Mouse (Mus musculus) macrophage (primary cell): ENCODE data around the gene Wdr59. TPM values are rescaled to one million over a fixed set of nuclear protein-coding genes. Genes with fewer than 3 reads are reported as not detected.

Experiments
- H3K27ac ChIP-seq: fragments of 350-480 bp; formaldehyde crosslinking; 2 replicates; pipeline ENCODE4 v1.9.0; 2021
- H3K36me3 ChIP-seq: fragments of 350-480 bp; formaldehyde crosslinking; 2 replicates; pipeline ENCODE4 v1.9.0; 2021; ENCODE audit errors: inconsistent target
- H3K4me3 ChIP-seq: fragments of 350-480 bp; formaldehyde crosslinking; 2 replicates; pipeline ENCODE4 v1.9.0; 2021; ENCODE audit errors: inconsistent target
- H3K79me2 ChIP-seq: fragments of 350-480 bp; formaldehyde crosslinking; 2 replicates; pipeline ENCODE4 v1.9.0; 2021; ENCODE audit errors: inconsistent target
- WGBS: methylation state at CpG from one replicate; pipeline ENCODE4 v1.1.7; 2026; ENCODE audit warnings: inconsistent platforms; ENCODE audit not compliant: missing documents; 5-methylcytosine and 5-hydroxymethylcytosine counted together
- polyA plus RNA-seq: library from polyadenylated mRNA; stranded (reverse); fragments of 250-400 nt; gene quantifications from 3 replicates; pipeline ENCODE4 v1.2.4, GENCODE M21; 2018; ENCODE audit warnings: inconsistent platforms
- total RNA-seq, 78 experiments: library from RNA; depleted of rRNA; stranded (reverse); fragments of 250-400 nt; gene quantifications; 1 replicate in 9 of 78; 2 replicates in 24 of 78; 3 replicates in 43 of 78; 4 replicates in 2 of 78; pipeline ENCODE4 v1.2.4; 2018; ENCODE audit warnings: inconsistent platforms in 56 of 78

Gene Wdr59
- 100 to 1,000 TPM in 3 of 26 experiments, 10 to 100 TPM in 23; 16.8 to 212 (median 23.5) TPM for total RNA-seq (2018; cell fraction: chromatin; rRNA removed)
- 10 to 100 TPM in 2 of 26 experiments, 1 to 10 TPM in 24; 4.2 to 21.6 (median 6.0) TPM for total RNA-seq (2018; cell fraction: cytosol; rRNA removed)
- total RNA-seq (2018; cell fraction: nucleus; rRNA removed), result 100 to 1,000 TPM in 2 of 26 experiments, 10 to 100 TPM in 23, 1 to 10 TPM in 1; 9.7 to 169 (median 17.6) TPM
- polyA plus RNA-seq, result 4.6 to 5.8 TPM (median 5.3 TPM) in 3 replicates

GRCm38 (mm10) chr8:111521713-111522429 is at the start of gene Wdr59:
Wdr59 (minus strand) TSS chr8:111522092.
- H3K4me3 ChIP-seq, result peak within 1 kb of the TSS; percentile 66
- 2% methylated on average over 18 of the region's 34 CpGs for WGBS
- H3K36me3 ChIP-seq, result no peaks in the 10 kb centered on the region
- H3K79me2 ChIP-seq, result peaks cover 39% of the 10 kb centered on the region; the same call in 1 of the 2 replicates
- H3K27ac ChIP-seq, result peak within 1 kb of the TSS; percentile 22; the same call in 1 of the 2 replicates

- H3K4me3 ChIP-seq, result no peak overlapping the region
- H3K36me3 ChIP-seq, result no peaks in the 10 kb centered on the region; the same call in 1 of the 2 replicates
- WGBS, result 55% methylated on average over 8 of the region's 10 CpGs
- peaks cover 100% of the 10 kb centered on the region for H3K79me2 ChIP-seq
- no peak overlapping the region for H3K27ac ChIP-seq
These were observed 49.8 kb upstream of the Wdr59 start for GRCm38 (mm10) chr8:111571661-111572060.

- no peak overlapping the region for H3K27ac ChIP-seq
- H3K4me3 ChIP-seq, result no peak overlapping the region
- peaks cover 100% of the 10 kb centered on the region for H3K79me2 ChIP-seq
- WGBS, result 58% methylated on average over 2 of the region's 2 CpGs
- H3K36me3 ChIP-seq, result no peaks in the 10 kb centered on the region; the same call in 1 of the 2 replicates
These were observed 48.5 kb upstream of the Wdr59 start for GRCm38 (mm10) chr8:111570432-111570831.

GRCm38 (mm10) chr8:111569926-111570325 is 48.0 kb upstream of the Wdr59 start:
- H3K4me3 ChIP-seq, result no peak overlapping the region
- peaks cover 100% of the 10 kb centered on the region for H3K79me2 ChIP-seq
- H3K36me3 ChIP-seq, result no peaks in the 10 kb centered on the region
- no peak overlapping the region for H3K27ac ChIP-seq
- WGBS, result 86% methylated on average over 4 of the region's 4 CpGs

- Histone ChIP-seq H3K36me3 (no peaks in the 10 kb centered on the region), H3K79me2 (peaks cover 100% of the 10 kb centered on the region), H3K27ac (no peak overlapping the region), H3K4me3 (no peak overlapping the region)
- whole genome bisulfite sequencing, result 80% methylated on average over 3 of the region's 3 CpGs
These were observed 46.1 kb upstream of the Wdr59 start for GRCm38 (mm10) chr8:111568029-111568428.

- H3K36me3 ChIP-seq, result no peaks in the 10 kb centered on the region
- H3K27ac ChIP-seq, result no peak overlapping the region
- H3K79me2 ChIP-seq, result peaks cover 99% of the 10 kb centered on the region
- H3K4me3 ChIP-seq, result no peak overlapping the region
- 87% methylated on average over 3 of the region's 3 CpGs for WGBS
These were observed 45.7 kb upstream of the Wdr59 start for GRCm38 (mm10) chr8:111567571-111567970.

GRCm38 (mm10) chr8:111566326-111566725 is 44.4 kb upstream of the Wdr59 start:
- Histone ChIP-seq H3K79me2 (peaks cover 99% of the 10 kb centered on the region), H3K4me3 (no peak overlapping the region), H3K27ac (no peak overlapping the region), H3K36me3 (no peaks in the 10 kb centered on the region)
- WGBS, result 86% methylated on average over 8 of the region's 9 CpGs

- peaks cover 99% of the 10 kb centered on the region for H3K79me2 ChIP-seq
- no peaks in the 10 kb centered on the region for H3K36me3 ChIP-seq
- H3K4me3 ChIP-seq, result no peak overlapping the region
- H3K27ac ChIP-seq, result no peak overlapping the region
- WGBS, result 77% methylated on average over 5 of the region's 5 CpGs
These were observed 43.9 kb upstream of the Wdr59 start for GRCm38 (mm10) chr8:111565784-111566191.

GRCm38 (mm10) chr8:111564093-111564492 is 42.2 kb upstream of the Wdr59 start:
- Histone ChIP-seq H3K79me2 (peaks cover 99% of the 10 kb centered on the region), H3K27ac (no peak overlapping the region), H3K36me3 (no peaks in the 10 kb centered on the region), H3K4me3 (no peak overlapping the region)
- WGBS, result 100% methylated on average over 1 of the region's 2 CpGs

GRCm38 (mm10) chr8:111563687-111564086 is 41.8 kb upstream of the Wdr59 start:
- Histone ChIP-seq H3K36me3 (no peaks in the 10 kb centered on the region), H3K4me3 (no peak overlapping the region), H3K27ac (no peak overlapping the region), H3K79me2 (peaks cover 99% of the 10 kb centered on the region)
- WGBS, result 93% methylated on average over 4 of the region's 4 CpGs

GRCm38 (mm10) chr8:111563075-111563474 is 41.2 kb upstream of the Wdr59 start:
- WGBS, result 94% methylated on average over 3 of the region's 5 CpGs
- peaks cover 99% of the 10 kb centered on the region for H3K79me2 ChIP-seq
- peak overlapping the region; percentile 10; the same call in 1 of the 2 replicates for H3K27ac ChIP-seq
- no peaks in the 10 kb centered on the region for H3K36me3 ChIP-seq
- no peak overlapping the region for H3K4me3 ChIP-seq

- WGBS, result 67% methylated on average over 5 of the region's 5 CpGs
- Histone ChIP-seq H3K79me2 (peaks cover 99% of the 10 kb centered on the region), H3K4me3 (no peak overlapping the region), H3K27ac (peak overlapping the region; percentile 69), H3K36me3 (no peaks in the 10 kb centered on the region)
These were observed 40.4 kb upstream of the Wdr59 start for GRCm38 (mm10) chr8:111562274-111562803.

GRCm38 (mm10) chr8:111561824-111562223 is 39.9 kb upstream of the Wdr59 start:
- WGBS, result 5% methylated on average over 4 of the region's 4 CpGs
- no peak overlapping the region for H3K4me3 ChIP-seq
- H3K36me3 ChIP-seq, result no peaks in the 10 kb centered on the region
- H3K27ac ChIP-seq, result peak overlapping the region; percentile 69
- peaks cover 99% of the 10 kb centered on the region for H3K79me2 ChIP-seq

- H3K36me3 ChIP-seq, result no peaks in the 10 kb centered on the region
- peaks cover 100% of the 10 kb centered on the region for H3K79me2 ChIP-seq
- H3K4me3 ChIP-seq, result no peak overlapping the region
- peak overlapping the region; percentile 32 for H3K27ac ChIP-seq
- 33% methylated on average over 7 of the region's 8 CpGs for WGBS
These were observed 29.7 kb upstream of the Wdr59 start for GRCm38 (mm10) chr8:111551511-111552130.
